Mouse (Mus musculus) erythroid progenitor cell, adult 5-6 weeks (primary cell): ENCODE data around the gene Mto1. TPM values are rescaled to one million over a fixed set of nuclear protein-coding genes. Genes with fewer than 3 reads are reported as not detected.

ENCODE experiments used
- total RNA-seq, 2 experiments: library from RNA; stranded (forward) in 1 of 2; stranded (reverse) in 1 of 2; fragments of 150-400 nt in 1 of 2; fragments of 186-747, 209-891 nt in 1 of 2; gene quantifications; 2 replicates each; pipeline versions ENCODE4 v1.2.3 to v1.2.4; 2015 to 2017; ENCODE audit warnings: low replicate concordance in 2 of 2

Mto1 gene
- total RNA-seq, 2 experiments from 2014 or later: 10.5 to 28.7 TPM

Other genes with a start within 250 kb of the Mto1 start
- gene Gsta1, start 217.6 kb upstream of the Mto1 start, total RNA-seq (2015; ENCODE audit: low replicate concordance): not detected in 2 replicates
- gene Gsta1, start 217.6 kb upstream of the Mto1 start, total RNA-seq (2017; ENCODE audit: low replicate concordance): not detected in 2 replicates
- not detected in 2 replicates for gene Gm3776, start 191.1 kb upstream of the Mto1 start, total RNA-seq (2015; ENCODE audit: low replicate concordance)
- not detected in 2 replicates for gene Gm3776, start 191.1 kb upstream of the Mto1 start, total RNA-seq (2017; ENCODE audit: low replicate concordance)
- not detected in 2 replicates for gene Gm10639, start 158.3 kb upstream of the Mto1 start, total RNA-seq (2015; ENCODE audit: low replicate concordance)
- not detected in 2 replicates for gene Gm10639, start 158.3 kb upstream of the Mto1 start, total RNA-seq (2017; ENCODE audit: low replicate concordance)
- gene Omt2a, start 133.4 kb upstream of the Mto1 start, total RNA-seq (2015; ENCODE audit: low replicate concordance): not detected in 2 replicates
- not detected in 2 replicates for gene Omt2a, start 133.4 kb upstream of the Mto1 start, total RNA-seq (2017; ENCODE audit: low replicate concordance)
- not detected in 2 replicates for gene Omt2b, start 120.6 kb upstream of the Mto1 start, total RNA-seq (2015; ENCODE audit: low replicate concordance)
- not detected in 2 replicates for gene Omt2b, start 120.6 kb upstream of the Mto1 start, total RNA-seq (2017; ENCODE audit: low replicate concordance)
- gene Gsta2, start 92.4 kb upstream of the Mto1 start, total RNA-seq (2015; ENCODE audit: low replicate concordance): not detected in 2 replicates
- gene Gsta2, start 92.4 kb upstream of the Mto1 start, total RNA-seq (2017; ENCODE audit: low replicate concordance): not detected in 2 replicates
- not detected in 2 replicates for gene Dppa5a, start 80.0 kb upstream of the Mto1 start, total RNA-seq (2015; ENCODE audit: low replicate concordance)
- gene Dppa5a, start 80.0 kb upstream of the Mto1 start, total RNA-seq (2017; ENCODE audit: low replicate concordance): not detected in 2 replicates
- gene Ooep, start 69.5 kb upstream of the Mto1 start, total RNA-seq (2015; ENCODE audit: low replicate concordance): not detected in 2 replicates
- not detected in 2 replicates for gene Ooep, start 69.5 kb upstream of the Mto1 start, total RNA-seq (2017; ENCODE audit: low replicate concordance)
- gene Ddx43, start 52.4 kb upstream of the Mto1 start, total RNA-seq (2015; ENCODE audit: low replicate concordance): 0.84 TPM in 1 of 2 replicates, not detected in the other
- gene Ddx43, start 52.4 kb upstream of the Mto1 start, total RNA-seq (2017; ENCODE audit: low replicate concordance): not detected in 2 replicates
- 2.5 and 3.6 TPM in 2 replicates for gene Cgas, start 5.0 kb upstream of the Mto1 start, total RNA-seq (2015; ENCODE audit: low replicate concordance)
- 1.1 and 4.0 TPM in 2 replicates for gene Cgas, start 5.0 kb upstream of the Mto1 start, total RNA-seq (2017; ENCODE audit: low replicate concordance)
- gene Gm17324, start 578 bp downstream of the Mto1 start, total RNA-seq (2015; ENCODE audit: low replicate concordance): not detected in 2 replicates
- gene Gm17324, start 578 bp downstream of the Mto1 start, total RNA-seq (2017; ENCODE audit: low replicate concordance): 2.7 TPM in 1 of 2 replicates, not detected in the other
- gene Eef1a1, start 40.9 kb downstream of the Mto1 start, total RNA-seq (2015; ENCODE audit: low replicate concordance): 4,196 and 4,552 TPM in 2 replicates
- 1,708 and 2,374 TPM in 2 replicates for gene Eef1a1, start 40.9 kb downstream of the Mto1 start, total RNA-seq (2017; ENCODE audit: low replicate concordance)
- gene Slc17a5, start 139.8 kb downstream of the Mto1 start, total RNA-seq (2015; ENCODE audit: low replicate concordance): 0.84 and 5.4 TPM in 2 replicates
- gene Slc17a5, start 139.8 kb downstream of the Mto1 start, total RNA-seq (2017; ENCODE audit: low replicate concordance): 1.8 and 2.8 TPM in 2 replicates
- gene Cd109, start 167.3 kb downstream of the Mto1 start, total RNA-seq (2015; ENCODE audit: low replicate concordance): not detected in 2 replicates
- gene Cd109, start 167.3 kb downstream of the Mto1 start, total RNA-seq (2017; ENCODE audit: low replicate concordance): not detected in 2 replicates